Mouse (Mus musculus) B cell, adult 2 months (primary cell): ENCODE measurements around the gene Inka2.
A peak's percentile ranks its signal among the peaks of the same experiment; 100 is the strongest.
"Not testable (repeated sequence)": the region's sequence is repeated elsewhere in the genome, so short reads cannot be mapped to it uniquely, and the experiment has no call there.

Experiments
- DNase-seq, 2 experiments: peaks; one replicate each; pipeline ENCODE4 v3.0.0; 2022

Gene Inka2

GRCm38 (mm10) chr3:105698311-105698710, 6.1 kb upstream of the Inka2 start:
- no peak for DNase-seq

GRCm38 (mm10) chr3:105699241-105699933, 5.0 kb upstream of the Inka2 start:
- no peak for DNase-seq

- not testable (repeated sequence) for DNase-seq
Measured at GRCm38 (mm10) chr3:105700786-105701185, 3.6 kb upstream of the Inka2 start.

GRCm38 (mm10) chr3:105701399-105701798, 3.0 kb upstream of the Inka2 start:
- DNase-seq: no peak

- no peak for DNase-seq
Measured at GRCm38 (mm10) chr3:105703571-105703970, 828 bp upstream of the Inka2 start.

GRCm38 (mm10) chr3:105705061-105705549, 706 bp downstream of the Inka2 start:
- peak; percentile 39 to 47 for DNase-seq

GRCm38 (mm10) chr3:105705561-105705960, 1.2 kb downstream of the Inka2 start:
- DNase-seq: no peak

GRCm38 (mm10) chr3:105706366-105707020, 2.1 kb downstream of the Inka2 start:
- DNase-seq: no peak

GRCm38 (mm10) chr3:105707590-105707989, 3.2 kb downstream of the Inka2 start:
- no peak for DNase-seq

GRCm38 (mm10) chr3:105710246-105710645, 5.8 kb downstream of the Inka2 start:
- DNase-seq: no peak

- DNase-seq: no peak
Measured at GRCm38 (mm10) chr3:105711741-105712140, 7.3 kb downstream of the Inka2 start.

- DNase-seq: no peak
Measured at GRCm38 (mm10) chr3:105712827-105713226, 8.4 kb downstream of the Inka2 start.

- DNase-seq: no peak
Measured at GRCm38 (mm10) chr3:105714091-105714819, 9.9 kb downstream of the Inka2 start.

GRCm38 (mm10) chr3:105714820-105715167, 10.4 kb downstream of the Inka2 start:
- no peak for DNase-seq

- DNase-seq: no peak
Measured at GRCm38 (mm10) chr3:105716353-105717000, 12.1 kb downstream of the Inka2 start.

GRCm38 (mm10) chr3:105717856-105718555, 13.6 kb downstream of the Inka2 start:
- DNase-seq: no peak

GRCm38 (mm10) chr3:105718746-105719145, 14.3 kb downstream of the Inka2 start:
- no peak for DNase-seq

- DNase-seq: no peak
Measured at GRCm38 (mm10) chr3:105719979-105720378, 15.6 kb downstream of the Inka2 start.

GRCm38 (mm10) chr3:105720514-105720913, 16.1 kb downstream of the Inka2 start:
- DNase-seq: no peak

- no peak for DNase-seq
Measured at GRCm38 (mm10) chr3:105721681-105722201, 17.3 kb downstream of the Inka2 start.

GRCm38 (mm10) chr3:105722510-105722909, 18.1 kb downstream of the Inka2 start:
- no peak for DNase-seq

GRCm38 (mm10) chr3:105726037-105726436, 21.6 kb downstream of the Inka2 start:
- peak; percentile 73 to 80 for DNase-seq
